Mouse (Mus musculus) embryonic fibroblast, embryonic 13.5 days (primary cell): ENCODE data around the gene Commd2. TPM values are rescaled to one million over a fixed set of nuclear protein-coding genes. Genes with fewer than 3 reads are reported as not detected.

Experiments used
- H3K27ac ChIP-seq: 2 replicates; pipeline ENCODE4 v1.5.1; 2012; ENCODE audit warnings: low read length, control low read depth, inconsistent platforms; ENCODE audit not compliant: insufficient read depth
- H3K4me1 ChIP-seq: 2 replicates; pipeline ENCODE4 v1.6.1; 2011; ENCODE audit warnings: low read length; ENCODE audit not compliant: control insufficient read depth, insufficient read depth
- H3K4me3 ChIP-seq: 2 replicates; pipeline ENCODE4 v1.5.1; 2011; ENCODE audit warnings: mild to moderate bottlenecking, control low read depth, low read length; ENCODE audit not compliant: insufficient read depth
- CTCF ChIP-seq: IDR thresholded peaks from 2 replicates; pipeline ENCODE4 v1.5.1; 2011; ENCODE audit warnings: mild to moderate bottlenecking, control low read depth, low read length, moderate library complexity, borderline replicate concordance; ENCODE audit not compliant: insufficient read depth
- POLR2A ChIP-seq: IDR thresholded peaks from 2 replicates; pipeline ENCODE4 v1.6.1; 2011; ENCODE audit warnings: low read depth, mild to moderate bottlenecking, control low read depth, low read length, moderate library complexity
- polyA plus RNA-seq: library from polyadenylated mRNA; stranded (reverse); fragments of >200 nt; gene quantifications from 2 replicates; pipeline ENCODE4 v1.2.4, GENCODE M21; 2011; ENCODE audit warnings: low read depth; ENCODE audit not compliant: missing spikeins, insufficient read length

Commd2 gene
- polyA plus RNA-seq, 1 experiment, result 37.8 TPM

DNA sequence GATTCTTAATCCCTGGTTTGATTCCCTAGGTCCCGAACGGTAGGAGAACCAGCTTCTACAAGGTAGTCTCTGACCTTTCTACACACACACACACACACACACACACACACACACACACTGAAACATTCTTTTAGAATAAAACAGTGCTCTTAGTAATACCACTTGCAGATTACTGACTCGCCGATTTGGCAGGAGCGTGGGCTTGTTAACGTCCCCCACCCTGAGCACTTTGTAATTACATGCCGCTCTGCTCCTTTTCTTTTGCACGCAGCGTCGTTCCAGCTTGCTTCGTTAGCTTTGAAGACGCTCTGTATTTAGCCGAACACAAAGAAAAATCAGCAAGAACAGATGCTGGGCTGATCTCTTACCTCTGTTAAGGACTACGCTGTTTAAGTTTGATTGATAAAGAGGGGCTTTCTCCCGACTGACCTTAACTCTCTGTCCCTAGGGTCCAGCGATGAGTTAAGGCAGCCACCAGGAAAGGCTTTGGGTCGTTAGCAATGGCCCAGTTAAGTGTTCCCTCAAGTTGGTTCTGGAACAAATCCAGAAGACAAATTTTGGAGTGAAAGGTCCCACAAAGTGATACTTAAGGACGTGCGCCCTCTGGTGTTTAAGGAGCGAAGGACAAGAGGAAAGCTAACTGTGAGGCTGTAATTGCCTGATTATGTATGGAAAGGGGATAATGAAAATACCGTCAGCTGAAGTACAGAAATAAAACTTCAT, 26.1 kb downstream of the Commd2 start:
- TF ChIP-seq CTCF (no peak), POLR2A (no peak)
- peak overlapping the region; percentile 83 for H3K27ac ChIP-seq
- H3K4me1 ChIP-seq, result no peaks in the 10 kb centered on the region
- peak overlapping the region; percentile 12; the same call in 1 of the 2 replicates for H3K4me3 ChIP-seq

DNA sequence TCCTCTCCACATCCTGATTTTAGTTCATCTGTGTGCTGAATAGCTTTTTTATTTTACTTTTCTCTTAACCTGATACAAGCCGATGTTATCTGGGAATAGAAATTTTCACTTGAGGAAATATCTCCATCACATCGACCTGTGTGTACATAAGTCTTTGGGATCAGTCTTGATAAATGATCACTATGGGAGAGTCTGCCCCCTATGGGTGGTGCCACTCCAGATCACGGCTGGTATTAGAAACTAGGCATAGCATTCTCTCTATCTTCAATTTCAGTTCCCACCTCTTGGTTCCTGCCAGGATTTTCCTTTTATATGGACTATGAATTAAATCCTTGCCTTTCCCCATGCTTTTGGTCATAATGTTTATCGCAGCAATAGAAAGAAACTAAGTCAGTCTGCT, 31.8 kb downstream of the Commd2 start:
- H3K4me3 ChIP-seq, result no peak overlapping the region
- no peak overlapping the region for H3K27ac ChIP-seq
- H3K4me1 ChIP-seq, result no peaks in the 10 kb centered on the region
- no peak for TF ChIP-seq POLR2A

DNA sequence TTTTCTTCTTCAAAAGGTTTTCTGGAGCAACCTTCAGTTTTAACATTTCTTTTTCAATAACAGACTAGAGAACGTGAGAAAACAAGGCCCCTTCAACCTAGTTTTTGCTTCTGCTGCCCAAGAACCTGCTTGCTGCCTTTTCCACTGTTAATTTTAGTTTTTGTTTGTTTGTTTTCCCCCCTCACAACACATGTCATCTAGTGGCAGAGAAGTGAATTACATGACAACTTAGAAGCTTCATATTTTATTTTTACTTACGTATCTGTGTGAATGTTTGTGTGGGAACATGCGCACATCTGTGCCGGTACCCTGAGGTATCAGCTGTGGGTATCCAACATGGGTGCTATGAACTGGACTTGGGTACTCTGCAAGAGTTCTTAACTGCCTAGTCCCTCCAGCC, 35.9 kb downstream of the Commd2 start:
- TF ChIP-seq CTCF (no peak), POLR2A (no peak)
- no peak overlapping the region for H3K4me3 ChIP-seq
- H3K4me1 ChIP-seq, result no peaks in the 10 kb centered on the region
- H3K27ac ChIP-seq, result no peak overlapping the region

DNA sequence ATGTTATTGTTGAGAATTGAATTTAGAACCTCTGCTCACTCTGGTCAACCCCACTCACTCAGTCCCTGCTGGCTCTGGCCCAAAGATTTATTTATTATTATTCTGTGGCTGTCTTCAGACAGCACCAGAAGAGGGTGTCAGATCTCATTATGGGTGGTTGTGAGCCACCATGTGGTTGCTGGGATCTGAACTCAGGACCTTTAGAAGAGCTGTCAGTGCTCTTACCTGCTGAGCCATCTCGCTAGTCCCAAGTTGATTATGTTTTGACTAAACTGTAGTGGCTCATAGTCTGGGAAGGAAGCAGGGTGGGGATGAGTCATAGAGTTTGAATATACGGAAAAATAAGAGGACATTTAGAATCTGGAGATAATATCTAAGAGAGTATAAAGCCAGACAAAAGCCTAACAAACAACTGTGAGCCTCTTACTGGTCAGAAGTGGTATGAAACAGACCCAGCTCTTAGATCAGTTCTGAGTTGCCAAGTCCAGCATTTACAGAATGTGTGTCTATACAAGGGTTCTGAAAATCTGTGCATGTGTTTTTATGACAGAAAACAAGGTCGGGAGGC, 39.0 kb downstream of the Commd2 start:
- Histone ChIP-seq H3K27ac (peak overlapping the region; percentile 31; the same call in 1 of the 2 replicates), H3K4me1 (no peaks in the 10 kb centered on the region), H3K4me3 (no peak overlapping the region)
- no peak for TF ChIP-seq CTCF
- no peak for TF ChIP-seq POLR2A

DNA sequence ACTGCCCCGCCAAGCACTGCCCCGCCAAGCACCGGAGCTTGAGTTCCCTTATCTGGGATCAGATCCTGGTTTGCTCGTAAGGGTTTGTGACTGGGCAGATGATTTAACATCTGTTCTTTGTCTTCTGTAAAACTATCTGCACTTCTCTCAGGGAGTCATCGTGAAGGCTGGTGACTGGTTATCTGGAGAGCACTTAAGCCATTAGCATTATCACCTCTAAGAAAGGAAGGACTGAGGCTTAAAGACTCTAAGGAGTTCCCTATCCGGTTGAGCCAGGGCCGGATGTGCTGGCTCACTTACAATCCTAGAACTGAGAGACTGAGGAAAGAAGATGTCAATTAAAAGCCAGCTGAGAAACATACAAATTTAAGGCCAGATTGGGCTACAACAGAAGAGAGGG, 39.7 kb downstream of the Commd2 start:
- H3K27ac ChIP-seq, result no peak overlapping the region
- no peak overlapping the region for H3K4me3 ChIP-seq
- H3K4me1 ChIP-seq, result no peaks in the 10 kb centered on the region
- no peak for TF ChIP-seq CTCF
- TF ChIP-seq POLR2A, result no peak

DNA sequence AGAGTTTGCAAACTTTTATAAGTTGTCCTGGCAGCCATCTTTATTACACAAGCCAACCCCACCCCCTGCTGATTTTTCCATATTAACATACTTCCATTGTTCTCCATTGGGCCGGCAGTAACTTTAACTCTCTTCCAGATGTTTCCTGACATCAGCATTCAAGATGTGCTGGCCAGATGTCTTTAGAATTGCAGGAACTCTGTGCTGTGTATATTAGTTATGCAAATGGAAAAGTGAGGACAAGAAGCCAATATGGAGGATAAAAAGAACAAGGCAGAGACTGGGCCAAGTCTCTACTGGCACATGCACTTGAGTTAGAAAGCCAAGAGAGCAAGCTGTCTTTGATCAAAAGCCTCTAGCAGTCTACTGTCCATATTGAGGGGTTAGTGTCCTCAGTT, 46.9 kb downstream of the Commd2 start:
- Histone ChIP-seq H3K27ac (no peak overlapping the region), H3K4me1 (no peaks in the 10 kb centered on the region), H3K4me3 (no peak overlapping the region)
- TF ChIP-seq CTCF (no peak), POLR2A (no peak)

DNA sequence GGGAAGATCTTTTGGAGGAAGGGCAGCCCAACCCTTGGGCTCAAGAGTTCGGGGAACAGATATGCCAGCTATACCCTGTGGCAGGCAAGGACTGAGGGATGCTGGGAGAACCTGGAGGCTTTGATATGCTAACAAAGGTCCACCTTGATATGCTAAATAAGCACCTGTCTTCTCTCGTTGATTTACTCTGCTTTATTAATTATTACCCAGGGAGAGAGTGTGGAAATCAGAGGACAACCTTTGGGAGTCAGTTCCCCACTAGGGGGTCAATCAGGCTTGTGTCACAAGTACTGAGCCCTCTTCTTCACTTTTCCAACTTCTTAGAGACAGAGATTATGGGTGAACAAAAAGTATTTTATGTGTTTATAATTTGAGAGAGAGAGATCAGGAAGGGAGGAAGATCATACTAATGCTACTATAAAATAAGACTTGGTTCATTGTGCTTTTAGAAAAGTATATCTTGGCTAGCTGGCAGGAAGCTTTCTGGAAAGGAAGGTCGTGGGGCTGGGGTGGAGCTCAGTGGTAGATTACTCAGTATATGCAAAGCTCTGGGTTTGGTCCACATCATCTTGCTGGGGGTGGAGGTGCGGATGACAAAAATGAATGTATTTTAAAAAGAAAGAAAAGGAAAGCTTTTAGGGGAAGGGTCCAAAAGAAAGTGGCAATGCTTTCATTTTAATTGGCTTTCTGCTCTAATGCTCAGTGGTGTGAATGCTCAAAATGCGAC, 47.5 kb downstream of the Commd2 start:
- H3K4me1 ChIP-seq, result no peaks in the 10 kb centered on the region
- no peak overlapping the region for H3K4me3 ChIP-seq
- TF ChIP-seq POLR2A (no peak), CTCF (no peak)
- H3K27ac ChIP-seq, result no peak overlapping the region

DNA sequence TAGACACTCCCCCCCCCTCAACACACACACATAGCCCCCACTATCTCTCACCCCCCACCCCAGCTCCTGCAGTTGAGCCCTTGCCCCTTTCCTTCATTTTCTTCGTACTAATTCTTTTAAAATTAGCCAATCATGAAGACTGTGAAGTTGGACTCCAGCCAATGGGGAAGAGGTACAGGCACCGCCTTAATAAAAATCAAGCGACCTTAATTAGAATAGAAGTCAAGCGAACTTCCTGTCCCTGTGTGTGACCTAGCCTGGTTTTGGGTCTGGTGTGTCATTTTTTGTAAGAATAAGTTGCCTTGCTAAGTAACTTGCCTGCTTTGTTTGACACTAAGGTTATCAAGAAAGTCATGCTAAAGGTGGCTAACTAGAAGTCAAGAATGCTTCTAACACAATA, 48.9 kb downstream of the Commd2 start:
- Histone ChIP-seq H3K27ac (no peak overlapping the region), H3K4me3 (no peak overlapping the region), H3K4me1 (no peaks in the 10 kb centered on the region)
- TF ChIP-seq CTCF, result no peak
- no peak for TF ChIP-seq POLR2A

DNA sequence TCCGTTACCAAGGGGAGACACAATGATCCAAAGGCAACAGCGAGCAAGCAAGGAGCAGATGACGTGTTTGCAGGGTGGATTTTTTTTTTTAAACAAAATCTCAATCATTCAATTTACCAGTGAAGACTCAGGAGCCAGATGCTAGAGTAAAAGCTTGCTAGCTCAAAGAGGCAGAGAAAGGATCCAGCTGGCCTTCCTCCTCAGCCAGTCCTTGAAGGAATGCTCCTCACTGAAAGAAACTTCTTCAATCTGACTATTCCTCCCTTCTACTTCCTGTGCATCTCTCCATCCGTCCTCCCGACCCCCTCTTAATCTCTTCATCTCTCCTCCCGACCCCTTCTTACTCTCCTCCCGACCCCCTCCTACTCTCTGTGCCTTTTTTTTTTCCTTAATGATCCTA, 54.9 kb downstream of the Commd2 start:
- TF ChIP-seq POLR2A (no peak), CTCF (no peak)
- Histone ChIP-seq H3K4me3 (no peak overlapping the region), H3K27ac (no peak overlapping the region), H3K4me1 (no peaks in the 10 kb centered on the region)

DNA sequence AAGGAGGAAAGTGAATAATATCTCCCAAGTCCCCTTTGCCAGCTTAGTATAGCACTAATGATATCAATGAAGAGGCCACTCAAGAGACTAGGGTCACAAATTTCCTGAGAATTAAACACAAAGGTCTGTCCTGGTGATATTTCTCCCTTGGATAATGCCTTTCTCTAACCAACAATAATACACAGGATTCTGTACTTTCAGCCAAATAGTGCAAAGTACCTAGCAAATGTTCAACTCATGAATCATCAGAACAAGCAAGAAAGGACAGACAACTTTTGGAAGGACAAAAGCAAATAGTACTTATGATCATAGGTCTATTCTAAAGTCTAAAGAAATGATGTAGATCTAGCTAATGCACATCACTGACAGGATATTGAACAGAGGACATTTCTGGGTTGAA, 56.0 kb downstream of the Commd2 start:
- Histone ChIP-seq H3K4me1 (no peaks in the 10 kb centered on the region), H3K4me3 (no peak overlapping the region), H3K27ac (no peak overlapping the region)
- no peak for TF ChIP-seq POLR2A

Other genes with a start within 250 kb of the Commd2 start
- gene Tm4sf4, start 226.4 kb downstream of the Commd2 start, polyA plus RNA-seq, result not detected in 2 replicates
- 80.8 and 86.4 TPM in 2 replicates for gene Wwtr1, start 75.8 kb downstream of the Commd2 start, polyA plus RNA-seq
- not detected in 2 replicates for gene Ankub1, start 41.1 kb upstream of the Commd2 start, polyA plus RNA-seq
- gene Rnf13, start 84.3 kb upstream of the Commd2 start, polyA plus RNA-seq, result 54.4 and 61.8 TPM in 2 replicates
- gene Pfn2, start 196.4 kb upstream of the Commd2 start, polyA plus RNA-seq, result 74.1 and 79.7 TPM in 2 replicates